Mouse (Mus musculus): ENCODE data around the gene Pomgnt2. TPM values are rescaled to one million over a fixed set of nuclear protein-coding genes. Genes with fewer than 3 reads are reported as not detected.
A peak's percentile ranks its signal among the peaks of the same experiment; 100 is the strongest.

Gene Pomgnt2
- polyA plus RNA-seq, 1 experiment from 2014 or later = 7.3 TPM

GRCm38 (mm10) chr9:121995077-121995476 lies 1.8 kb downstream of the Pomgnt2 start:
- no peaks in the 10 kb centered on the region for H3K27me3 ChIP-seq (ENCODE audit: control insufficient read depth, insufficient read depth, low read length)
- H3K9me3 ChIP-seq (ENCODE audit: control insufficient read depth, low read length) = no peaks in the 10 kb centered on the region
- H3K4me1 ChIP-seq (replicated peaks; ENCODE audit: control insufficient read depth, insufficient read depth) = no peaks in the 10 kb centered on the region
- ATAC-seq (ENCODE audit: low FRiP score, low TSS enrichment) = no peak
- DNase-seq (ENCODE audit: low spot score) = no peak
- peak overlapping the region; percentile 83 for H3K9ac ChIP-seq (ENCODE audit: low read length)
- TF ChIP-seq EP300 (optimal IDR thresholded peaks at IDR 0.05) (no peak), CTCF (IDR thresholded peaks at IDR 0.05; ENCODE audit: low read depth) (no peak)
- WGBS = 13% methylated on average over 10 of the region's 10 CpGs
- H3K4me3 ChIP-seq (ENCODE audit: low read depth, low read length) = peak overlapping the region; percentile 82
- H3K36me3 ChIP-seq (ENCODE audit: control insufficient read depth, insufficient read depth, low read length) = no peaks in the 10 kb centered on the region
- no peak overlapping the region for H3K27ac ChIP-seq (replicated peaks)
- peak overlapping the region; percentile 99 for H3K4me2 ChIP-seq (replicated peaks; ENCODE audit: low read depth)

GRCm38 (mm10) chr9:121993047-121993446 lies 3.9 kb downstream of the Pomgnt2 start:
- WGBS = 76% methylated on average over 3 of the region's 3 CpGs
- Histone ChIP-seq H3K27ac (replicated peaks) (no peak overlapping the region), H3K27me3 (ENCODE audit: control insufficient read depth, insufficient read depth, low read length) (no peaks in the 10 kb centered on the region), H3K4me2 (replicated peaks; ENCODE audit: low read depth) (no peak overlapping the region), H3K36me3 (ENCODE audit: control insufficient read depth, insufficient read depth, low read length) (no peaks in the 10 kb centered on the region), H3K9ac (ENCODE audit: low read length) (no peak overlapping the region), H3K4me3 (ENCODE audit: low read depth, low read length) (no peak overlapping the region), H3K9me3 (ENCODE audit: control insufficient read depth, low read length) (no peaks in the 10 kb centered on the region), H3K4me1 (replicated peaks; ENCODE audit: control insufficient read depth, insufficient read depth) (no peaks in the 10 kb centered on the region)
- no peak for DNase-seq (ENCODE audit: low spot score)
- no peak for TF ChIP-seq CTCF (IDR thresholded peaks at IDR 0.05; ENCODE audit: low read depth)
- ATAC-seq (ENCODE audit: low FRiP score, low TSS enrichment) = no peak

- Histone ChIP-seq H3K4me2 (replicated peaks; ENCODE audit: low read depth) (no peak overlapping the region), H3K36me3 (ENCODE audit: control insufficient read depth, insufficient read depth, low read length) (no peaks in the 10 kb centered on the region), H3K4me1 (replicated peaks; ENCODE audit: control insufficient read depth, insufficient read depth) (no peaks in the 10 kb centered on the region), H3K27ac (replicated peaks) (no peak overlapping the region), H3K9ac (ENCODE audit: low read length) (no peak overlapping the region), H3K9me3 (ENCODE audit: control insufficient read depth, low read length) (no peaks in the 10 kb centered on the region), H3K27me3 (ENCODE audit: control insufficient read depth, insufficient read depth, low read length) (no peaks in the 10 kb centered on the region), H3K4me3 (ENCODE audit: low read depth, low read length) (no peak overlapping the region)
- TF ChIP-seq CTCF (IDR thresholded peaks at IDR 0.05; ENCODE audit: low read depth) (no peak), EP300 (optimal IDR thresholded peaks at IDR 0.05) (no peak)
- ATAC-seq (ENCODE audit: low FRiP score, low TSS enrichment) = no peak
- 62% methylated on average over 5 of the region's 5 CpGs for WGBS
- no peak for DNase-seq (ENCODE audit: low spot score)
These were observed 5.9 kb downstream of the Pomgnt2 start for GRCm38 (mm10) chr9:121991041-121991440.

- ATAC-seq (ENCODE audit: low FRiP score, low TSS enrichment) (no peak), DNase-seq (ENCODE audit: low spot score) (no peak)
- Histone ChIP-seq H3K36me3 (ENCODE audit: control insufficient read depth, insufficient read depth, low read length) (no peaks in the 10 kb centered on the region), H3K9me3 (ENCODE audit: control insufficient read depth, low read length) (no peaks in the 10 kb centered on the region), H3K27ac (replicated peaks) (no peak overlapping the region), H3K4me2 (replicated peaks; ENCODE audit: low read depth) (no peak overlapping the region), H3K4me1 (replicated peaks; ENCODE audit: control insufficient read depth, insufficient read depth) (no peaks in the 10 kb centered on the region), H3K27me3 (ENCODE audit: control insufficient read depth, insufficient read depth, low read length) (no peaks in the 10 kb centered on the region), H3K9ac (ENCODE audit: low read length) (no peak overlapping the region), H3K4me3 (ENCODE audit: low read depth, low read length) (no peak overlapping the region)
- 56% methylated on average over 5 of the region's 5 CpGs for WGBS
- TF ChIP-seq EP300 (optimal IDR thresholded peaks at IDR 0.05) = no peak
- no peak for TF ChIP-seq CTCF (IDR thresholded peaks at IDR 0.05; ENCODE audit: low read depth)
These were observed 7.4 kb downstream of the Pomgnt2 start for GRCm38 (mm10) chr9:121989536-121989935.

GRCm38 (mm10) chr9:121988910-121989309 lies 8.0 kb downstream of the Pomgnt2 start:
- no peak overlapping the region for H3K27ac ChIP-seq (replicated peaks)
- H3K36me3 ChIP-seq (ENCODE audit: control insufficient read depth, insufficient read depth, low read length) = no peaks in the 10 kb centered on the region
- H3K4me3 ChIP-seq (ENCODE audit: low read depth, low read length) = no peak overlapping the region
- no peaks in the 10 kb centered on the region for H3K27me3 ChIP-seq (ENCODE audit: control insufficient read depth, insufficient read depth, low read length)
- no peak overlapping the region for H3K4me2 ChIP-seq (replicated peaks; ENCODE audit: low read depth)
- no peak for DNase-seq (ENCODE audit: low spot score)
- no peak for TF ChIP-seq CTCF (IDR thresholded peaks at IDR 0.05; ENCODE audit: low read depth)
- TF ChIP-seq EP300 (optimal IDR thresholded peaks at IDR 0.05) = no peak
- no peaks in the 10 kb centered on the region for H3K4me1 ChIP-seq (replicated peaks; ENCODE audit: control insufficient read depth, insufficient read depth)
- WGBS = 70% methylated on average over 3 of the region's 3 CpGs
- no peak for ATAC-seq (ENCODE audit: low FRiP score, low TSS enrichment)
- no peak overlapping the region for H3K9ac ChIP-seq (ENCODE audit: low read length)
- H3K9me3 ChIP-seq (ENCODE audit: control insufficient read depth, low read length) = no peaks in the 10 kb centered on the region

GRCm38 (mm10) chr9:121984465-121985461 lies 12.1 kb downstream of the Pomgnt2 start:
- TF ChIP-seq EP300 (optimal IDR thresholded peaks at IDR 0.05) (no peak), CTCF (IDR thresholded peaks at IDR 0.05; ENCODE audit: low read depth) (peak; percentile 100)
- no peaks in the 10 kb centered on the region for H3K4me1 ChIP-seq (replicated peaks; ENCODE audit: control insufficient read depth, insufficient read depth)
- no peak overlapping the region for H3K9ac ChIP-seq (ENCODE audit: low read length)
- no peaks in the 10 kb centered on the region for H3K36me3 ChIP-seq (ENCODE audit: control insufficient read depth, insufficient read depth, low read length)
- WGBS = 71% methylated on average over 15 of the region's 15 CpGs
- no peak overlapping the region for H3K27ac ChIP-seq (replicated peaks)
- H3K4me3 ChIP-seq (ENCODE audit: low read depth, low read length) = no peak overlapping the region
- no peaks in the 10 kb centered on the region for H3K9me3 ChIP-seq (ENCODE audit: control insufficient read depth, low read length)
- no peak overlapping the region for H3K4me2 ChIP-seq (replicated peaks; ENCODE audit: low read depth)
- DNase-seq (ENCODE audit: low spot score) = peak; percentile 69
- no peaks in the 10 kb centered on the region for H3K27me3 ChIP-seq (ENCODE audit: control insufficient read depth, insufficient read depth, low read length)
- ATAC-seq (ENCODE audit: low FRiP score, low TSS enrichment) = peak; percentile 36; the same call in 1 of the 2 replicates
